Mouse (Mus musculus): ENCODE results near the gene Ctnnb1.
A peak's percentile ranks its signal among the peaks of the same experiment; 100 is the strongest.

GRCm38 (mm10) chr9:120926126-120926525 lies 2.9 kb upstream of the Ctnnb1 start:
- no peak for TF ChIP-seq CTCF (IDR thresholded peaks at IDR 0.05)
- 0 out of 2 replicates have a peak, but pooled peaks have one; percentile 35 for TF ChIP-seq EP300 (IDR thresholded peaks at IDR 0.05)
